ENCODE assay signal across 15 mouse cellular contexts in the genomic region with DNA sequence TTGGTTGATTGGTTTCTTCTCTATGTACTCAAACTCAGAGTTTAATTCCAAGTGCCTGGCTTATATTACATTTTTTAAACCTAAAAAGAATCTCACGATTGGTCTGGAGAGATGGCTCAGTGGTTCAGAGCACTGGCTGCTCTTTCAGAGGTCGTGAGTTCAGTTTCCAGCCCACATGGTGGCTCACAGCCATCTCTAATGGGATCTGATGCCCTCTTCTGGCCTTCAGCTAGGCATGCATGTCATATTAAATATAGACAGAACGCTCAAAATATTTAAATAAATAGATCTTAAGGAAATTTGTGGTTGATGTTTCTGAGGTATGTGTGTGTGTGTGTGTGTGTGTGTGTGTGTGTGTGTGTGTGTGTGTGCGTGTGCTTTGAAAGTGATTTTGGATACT.
A peak's percentile ranks its signal among the peaks of the same experiment; 100 is the strongest.
DNase-seq lines count a peak whose midpoint lies in the region; ATAC-seq and TF ChIP-seq lines count a peak whose summit lies in the region.
"Had no signal": no experiment of that assay in that cellular context is flagged by ENCODE, and none has a peak within 500 bp of the region (broad histone marks: within the 10 kb centered on the region; RNA-seq: fewer than 3 reads in every experiment).

No protein-coding gene starts in this region.

- TF ChIP-seq EP300 in heart, postnatal 0 days (IDR thresholded peaks at IDR 0.05; ENCODE audit: low read depth), result no peak

- no peak overlapping the region for H3K4me3 ChIP-seq in heart, postnatal 0 days (ENCODE audit: low read depth, low read length)
- H3K4me3 ChIP-seq in bone marrow macrophage, adult 2 months (ENCODE audit: insufficient read depth, low read length), result no peak overlapping the region
- H3K4me3 ChIP-seq: embryonic facial prominence, embryonic 15.5 days; intestine, embryonic 15.5 days; limb, embryonic 15.5 days; neural tube, embryonic 13.5 days had no signal

- H3K4me1 ChIP-seq in heart, postnatal 0 days (ENCODE audit: control insufficient read depth, insufficient read depth), result no peaks in the 10 kb centered on the region
- no peaks in the 10 kb centered on the region for H3K4me1 ChIP-seq in bone marrow macrophage, adult 2 months (ENCODE audit: control insufficient read depth, insufficient read depth, low read length)
- H3K4me1 ChIP-seq: embryonic facial prominence, embryonic 15.5 days; intestine, embryonic 15.5 days; limb, embryonic 15.5 days; neural tube, embryonic 13.5 days had no signal

- H3K9me3 ChIP-seq in heart, postnatal 0 days (replicated peaks; ENCODE audit: control insufficient read depth, low read length), result no peaks in the 10 kb centered on the region
- H3K9me3 ChIP-seq: embryonic facial prominence, embryonic 15.5 days; G1E; intestine, embryonic 15.5 days; limb, embryonic 15.5 days; neural tube, embryonic 13.5 days had no signal

- ATAC-seq in heart, postnatal 0 days (ENCODE audit: insufficient read depth, low read depth), result no peak
- ATAC-seq: intestine, embryonic 15.5 days had no signal

- H3K4me2 ChIP-seq in heart, postnatal 0 days (ENCODE audit: low read depth, low read length), result no peak overlapping the region
- H3K4me2 ChIP-seq: embryonic facial prominence, embryonic 15.5 days; intestine, embryonic 15.5 days; limb, embryonic 15.5 days; neural tube, embryonic 13.5 days had no signal

- H3K27ac ChIP-seq in heart, postnatal 0 days (ENCODE audit: low read depth), result no peak overlapping the region
- no peak overlapping the region for H3K27ac ChIP-seq in bone marrow macrophage, adult 2 months (ENCODE audit: insufficient read depth, low read depth, low read length)
- H3K27ac ChIP-seq: embryonic facial prominence, embryonic 15.5 days; intestine, embryonic 15.5 days; limb, embryonic 15.5 days; neural tube, embryonic 13.5 days had no signal

- 64% methylated on average over 4 of the region's 4 CpGs for WGBS in heart, postnatal 0 days

- H3K36me3 ChIP-seq in heart, postnatal 0 days (replicated peaks; ENCODE audit: control insufficient read depth, insufficient read depth, low read length), result peaks cover 99% of the 10 kb centered on the region

- DNase-seq in heart, postnatal 0 days (ENCODE audit: low spot score), result no peak
- DNase-seq in heart, adult 9 months (ENCODE audit: low spot score in 2 of 2), result no peak
- DNase-seq in lung, postnatal 10 days, result peak; percentile 24
- no peak for DNase-seq in lung, adult 18-20 months
- DNase-seq in retina, postnatal 1 day, result peak; percentile 19
- DNase-seq in layer of hippocampus, adult 18-20 months (ENCODE audit: low spot score in 2 of 2), result no peak
- DNase-seq: adrenal gland, adult 8-10 months; heart, postnatal 10 days; right cerebral cortex, postnatal 14 days had no signal

- TF ChIP-seq CTCF in heart, postnatal 0 days (IDR thresholded peaks at IDR 0.05; ENCODE audit: low read depth), result peak; percentile 43
- peak; percentile 33; the same call in 1 of the 2 replicates for TF ChIP-seq CTCF in bone marrow macrophage, adult 2 months (IDR thresholded peaks at IDR 0.05; ENCODE audit: low read depth, low read length)

- no peaks in the 10 kb centered on the region for H3K27me3 ChIP-seq in heart, postnatal 0 days (ENCODE audit: control insufficient read depth, insufficient read depth, low read length)
- H3K27me3 ChIP-seq: embryonic facial prominence, embryonic 15.5 days; intestine, embryonic 15.5 days; limb, embryonic 15.5 days; neural tube, embryonic 13.5 days had no signal

- no peak overlapping the region for H3K9ac ChIP-seq in heart, postnatal 0 days (replicated peaks; ENCODE audit: low read depth, low read length)
- H3K9ac ChIP-seq: embryonic facial prominence, embryonic 15.5 days; intestine, embryonic 15.5 days; limb, embryonic 15.5 days; neural tube, embryonic 13.5 days had no signal

- no peak for TF ChIP-seq POLR2A in bone marrow macrophage, adult 2 months (IDR thresholded peaks at IDR 0.05; ENCODE audit: borderline replicate concordance, low read depth, low read length)

Comparison
In these comparisons a context has a peak if more than half of its experiments do, and no peak if none do; other contexts are left out.
1. DNase-seq: peak in lung, postnatal 10 days (single experiment) and retina, postnatal 1 day (single experiment); none in heart, postnatal 0 days (single experiment), heart, adult 9 months (0 of 2), lung, adult 18-20 months (0 of 2) and layer of hippocampus, adult 18-20 months (0 of 2).